Comparison of ENCODE assay signal across 18 mouse cellular contexts in genomic region chr3:28321635-28322034, GRCm38 (mm10).
"Had no signal": no experiment of that assay in that cellular context is flagged by ENCODE, and none has a peak within 500 bp of the region (broad histone marks: within the 10 kb centered on the region; RNA-seq: fewer than 3 reads in every experiment).

No protein-coding gene starts in this region.

- ATAC-seq: liver, postnatal 0 days; lung, postnatal 0 days had no signal

- H3K27ac ChIP-seq: liver, embryonic 15.5 days; lung, embryonic 15.5 days; macrophage; midbrain, embryonic 12.5 days; neural tube, embryonic 12.5 days; stomach, embryonic 15.5 days; stomach, postnatal 0 days had no signal

- H3K27me3 ChIP-seq: liver, embryonic 15.5 days; lung, embryonic 15.5 days; megakaryocyte, embryonic 14.5 days; midbrain, embryonic 12.5 days; neural tube, embryonic 12.5 days; stomach, embryonic 15.5 days had no signal

- H3K4me1 ChIP-seq: liver, embryonic 15.5 days; lung, embryonic 15.5 days; midbrain, embryonic 12.5 days; neural tube, embryonic 12.5 days; stomach, embryonic 15.5 days had no signal

- H3K9me3 ChIP-seq: liver, embryonic 15.5 days; lung, embryonic 15.5 days; midbrain, embryonic 12.5 days; neural tube, embryonic 12.5 days; stomach, embryonic 15.5 days had no signal

- H3K36me3 ChIP-seq: liver, embryonic 15.5 days; lung, embryonic 15.5 days; midbrain, embryonic 12.5 days; neural tube, embryonic 12.5 days; stomach, embryonic 15.5 days had no signal

- H3K9ac ChIP-seq: liver, embryonic 15.5 days; liver, postnatal 0 days; lung, embryonic 15.5 days; midbrain, embryonic 12.5 days; neural tube, embryonic 12.5 days; stomach, embryonic 15.5 days had no signal

- H3K4me3 ChIP-seq: liver, embryonic 15.5 days; lung, embryonic 15.5 days; megakaryocyte, embryonic 14.5 days; midbrain, embryonic 12.5 days; neural tube, embryonic 12.5 days; stomach, embryonic 15.5 days had no signal

- H3K4me2 ChIP-seq: liver, embryonic 15.5 days; lung, embryonic 15.5 days; midbrain, embryonic 12.5 days; neural tube, embryonic 12.5 days; stomach, embryonic 15.5 days had no signal

- DNase-seq: liver, postnatal 0 days; lung, adult 2 months; lung, postnatal 14 days; lung, postnatal 36 days; midbrain, embryonic 14.5 days; right cerebral cortex, postnatal 25 days; thymus, adult 2 months; thymus, postnatal 25 days; thymus, postnatal 4 days had no signal
